ENCODE assay signal across 8 mouse cellular contexts in the genomic region with DNA sequence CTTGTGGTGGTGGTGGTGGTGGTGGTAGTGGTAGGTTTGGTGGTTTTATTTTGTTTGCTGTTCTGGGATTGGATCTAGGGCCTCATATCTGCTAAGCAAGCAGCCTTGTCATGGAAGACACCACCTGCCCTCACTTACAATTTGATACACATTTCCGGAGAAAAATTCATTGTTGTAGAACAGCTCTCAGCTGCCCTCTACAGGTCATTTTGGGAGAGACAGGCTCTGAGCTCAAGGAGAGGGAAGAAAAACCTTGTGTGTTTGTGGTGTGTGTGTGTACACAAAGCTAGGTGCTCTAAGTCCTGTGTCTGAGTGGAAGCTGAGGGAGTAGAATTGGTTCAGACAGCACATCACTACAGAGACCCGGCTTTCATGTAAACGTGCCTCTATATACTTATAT. TPM values are rescaled to one million over a fixed set of nuclear protein-coding genes. Genes with fewer than 3 reads are reported as not detected.
DNase-seq lines count a peak whose midpoint lies in the region; ATAC-seq lines count a peak whose summit lies in the region.
"Had no signal": no experiment of that assay in that cellular context is flagged by ENCODE, and none has a peak within 500 bp of the region (broad histone marks: within the 10 kb centered on the region; RNA-seq: fewer than 3 reads in every experiment).

No protein-coding gene starts in this region.

- no peak overlapping the region for H3K27ac ChIP-seq in liver, embryonic 11.5 days (ENCODE audit: low read depth, low read length)
- H3K27ac ChIP-seq: macrophage had no signal

- no peak overlapping the region for H3K4me2 ChIP-seq in liver, embryonic 11.5 days

- 3% methylated on average over 3 of the region's 3 CpGs for WGBS in liver, embryonic 11.5 days

- H3K4me3 ChIP-seq in liver, embryonic 11.5 days (ENCODE audit: low read depth, low read length): no peak overlapping the region

- no peak for ATAC-seq in liver, embryonic 11.5 days (replicated peaks; ENCODE audit: low FRiP score)

- intact Hi-C loops in heart, postnatal 10 days (cut with DNase I): loop anchor here (1.0 to 5.0 kb wide), 3 partner anchors 32 to 308 kb away; no protein-coding TSS in a partner anchor
- intact Hi-C loops in left cerebral cortex, postnatal 4 days (cut with DNase I): no loop called here

- H3K9ac ChIP-seq in liver, embryonic 11.5 days (ENCODE audit: low read depth, low read length): no peak overlapping the region

- DNase-seq in liver: peak; percentile 73
- DNase-seq in liver, embryonic 11.5 days (ENCODE audit: low spot score): no peak
- peak; percentile 81 for DNase-seq in NIH3T3 (ENCODE audit: low read depth)
- DNase-seq in cerebellum, postnatal 4 days (ENCODE audit: low spot score in 2 of 2): peak; percentile 36 to 69
- peak; percentile 58 to 84 for DNase-seq in heart, postnatal 10 days
- DNase-seq in left cerebral cortex, postnatal 4 days: peak; percentile 65
- peak; percentile 54 to 65 for DNase-seq in natural killer cell, adult 2 months (ENCODE audit: low spot score in 2 of 2)

- H3K27me3 ChIP-seq in liver, embryonic 11.5 days (replicated peaks; ENCODE audit: control insufficient read depth, insufficient read depth, low read length): no peaks in the 10 kb centered on the region

- H3K36me3 ChIP-seq in liver, embryonic 11.5 days (ENCODE audit: control insufficient read depth, insufficient read depth, low read length): no peaks in the 10 kb centered on the region

- H3K4me1 ChIP-seq in liver, embryonic 11.5 days (replicated peaks; ENCODE audit: control insufficient read depth, insufficient read depth, low read length): peaks cover under 1% of the 10 kb centered on the region

- H3K9me3 ChIP-seq in liver, embryonic 11.5 days (ENCODE audit: control insufficient read depth, low read length): no peaks in the 10 kb centered on the region

RNA-seq across cellular contexts. Expression of gene Cox5a, which starts 4.0 kb away (rescaled TPM):
- polyA plus RNA-seq in liver, embryonic 11.5 days (2014; fragmentation: Nextera tagmentation; extraction: Ambion mirVana): 519 and 531 TPM in 2 replicates
- 1,000 to 10,000 TPM; 2,186 to 2,217 TPM for total RNA-seq in heart, postnatal 10 days (2021)
- 100 to 1,000 TPM; 405 to 408 TPM for total RNA-seq in left cerebral cortex, postnatal 4 days (2021)

RNA-seq across cellular contexts. Expression of gene Rpp25, which starts 13.3 kb away (rescaled TPM):
- polyA plus RNA-seq in liver, embryonic 11.5 days (2014; fragmentation: Nextera tagmentation; extraction: Ambion mirVana): 2.1 and 3.1 TPM in 2 replicates
- 1 to 10 TPM; 3.4 to 5.7 TPM for total RNA-seq in heart, postnatal 10 days (2021)
- total RNA-seq in left cerebral cortex, postnatal 4 days (2021): 10 to 100 TPM; 19.3 to 22.2 TPM

RNA-seq across cellular contexts. Expression of gene Fam219b, which starts 20.2 kb away (rescaled TPM):
- 14.8 and 15.7 TPM in 2 replicates for polyA plus RNA-seq in liver, embryonic 11.5 days (2014; fragmentation: Nextera tagmentation; extraction: Ambion mirVana)
- total RNA-seq in heart, postnatal 10 days (2021): 1 to 10 TPM; 8.0 to 9.1 TPM
- 10 to 100 TPM; 25.2 to 26.0 TPM for total RNA-seq in left cerebral cortex, postnatal 4 days (2021)

RNA-seq across cellular contexts. Expression of gene Mpi, which starts 35.5 kb away (rescaled TPM):
- 25.8 and 28.0 TPM in 2 replicates for polyA plus RNA-seq in liver, embryonic 11.5 days (2014; fragmentation: Nextera tagmentation; extraction: Ambion mirVana)
- 100 to 1,000 TPM; 129 to 131 TPM for total RNA-seq in heart, postnatal 10 days (2021)
- total RNA-seq in left cerebral cortex, postnatal 4 days (2021): 10 to 100 TPM; 60.3 to 62.1 TPM

RNA-seq across cellular contexts. Expression of gene Scamp2, which starts 43.6 kb away (rescaled TPM):
- polyA plus RNA-seq in liver, embryonic 11.5 days (2014; fragmentation: Nextera tagmentation; extraction: Ambion mirVana): 47.6 and 50.3 TPM in 2 replicates
- 10 to 100 TPM; 34.3 to 35.4 TPM for total RNA-seq in heart, postnatal 10 days (2021)
- total RNA-seq in left cerebral cortex, postnatal 4 days (2021): 10 to 100 TPM; 29.7 to 31.0 TPM

Comparison
In these comparisons a context has a peak if more than half of its experiments do, and no peak if none do; other contexts are left out.
1. RNA of gene Cox5a, which starts 4.0 kb away (total RNA-seq): 2,186 to 2,217 TPM in heart, postnatal 10 days; 405 to 408 TPM in left cerebral cortex, postnatal 4 days; every median in the first group is over 4 times any median in the second.